7 mouse cellular contexts compared by ENCODE assay signal in the genomic region with DNA sequence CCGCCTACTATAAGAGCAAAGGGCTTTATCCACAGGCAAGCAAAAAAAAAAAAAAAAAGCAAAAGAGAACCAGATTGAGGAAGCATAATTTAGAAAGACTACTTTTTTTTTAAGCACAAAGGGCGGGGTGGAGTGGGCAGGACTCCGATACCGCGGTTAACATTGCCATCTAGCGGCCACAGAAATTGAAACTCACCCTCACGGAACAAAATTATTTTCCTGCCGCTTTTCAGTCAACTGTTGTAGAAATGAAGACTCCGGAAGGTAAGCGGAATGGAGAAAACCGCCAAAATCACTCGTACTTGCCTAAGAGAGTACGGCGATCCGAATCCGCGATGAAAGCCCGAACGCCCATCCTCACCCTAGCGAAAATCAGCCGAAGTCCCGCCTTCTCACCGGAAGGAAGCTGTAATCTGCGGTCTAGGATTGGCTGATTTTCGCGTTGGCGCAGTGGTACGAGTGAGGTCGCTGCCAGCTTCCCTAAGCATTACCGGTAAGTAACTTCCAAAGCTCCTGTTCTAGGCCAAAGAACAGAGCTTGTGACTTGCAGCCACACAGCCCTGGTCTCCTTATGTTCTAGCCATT. TPM values are rescaled to one million over a fixed set of nuclear protein-coding genes. Genes with fewer than 3 reads are reported as not detected.
DNase-seq lines count a peak whose midpoint lies in the region; ATAC-seq and TF ChIP-seq lines count a peak whose summit lies in the region.

A gene (minus strand): TSS at position 389 of the 585 bp plus-strand sequence.

- no peaks in the 10 kb centered on the region for H3K4me1 ChIP-seq in embryonic facial prominence, embryonic 12.5 days
- H3K4me1 ChIP-seq in kidney, adult 2 months (ENCODE audit: control insufficient read depth, insufficient read depth, low read length) = peaks cover 2% of the 10 kb centered on the region; the same call in 1 of the 2 replicates
- no peaks in the 10 kb centered on the region for H3K4me1 ChIP-seq in limb, embryonic 12.5 days (replicated peaks)
- peaks cover 6% of the 10 kb centered on the region for H3K4me1 ChIP-seq in midbrain, embryonic 15.5 days
- H3K4me1 ChIP-seq in spleen, adult 2 months (ENCODE audit: control insufficient read depth, insufficient read depth, insufficient read length) = peaks cover 2% of the 10 kb centered on the region; the same call in 1 of the 2 replicates

- no peaks in the 10 kb centered on the region for H3K27me3 ChIP-seq in embryonic facial prominence, embryonic 12.5 days
- H3K27me3 ChIP-seq in kidney, adult 2 months (replicated peaks; ENCODE audit: control insufficient read depth, insufficient read depth, low read length) = no peaks in the 10 kb centered on the region
- no peaks in the 10 kb centered on the region for H3K27me3 ChIP-seq in limb, embryonic 12.5 days
- no peaks in the 10 kb centered on the region for H3K27me3 ChIP-seq in midbrain, embryonic 15.5 days (replicated peaks)
- H3K27me3 ChIP-seq in spleen, adult 2 months (ENCODE audit: control insufficient read depth, insufficient read depth, low read length) = no peaks in the 10 kb centered on the region

- H3K9ac ChIP-seq in embryonic facial prominence, embryonic 12.5 days = peak within 1 kb of the TSS; percentile 36; the same call in 1 of the 2 replicates
- peak within 1 kb of the TSS; percentile 50; the same call in 1 of the 2 replicates for H3K9ac ChIP-seq in limb, embryonic 12.5 days (replicated peaks)
- peak within 1 kb of the TSS; percentile 45; the same call in 1 of the 2 replicates for H3K9ac ChIP-seq in midbrain, embryonic 15.5 days

- H3K4me3 ChIP-seq in embryonic facial prominence, embryonic 12.5 days = peak within 1 kb of the TSS; percentile 35
- H3K4me3 ChIP-seq in kidney, adult 2 months (ENCODE audit: insufficient read depth, low read depth, low read length) = peak within 1 kb of the TSS; percentile 49
- peak within 1 kb of the TSS; percentile 39 for H3K4me3 ChIP-seq in limb, embryonic 12.5 days (replicated peaks)
- H3K4me3 ChIP-seq in midbrain, embryonic 15.5 days = peak within 1 kb of the TSS; percentile 45
- H3K4me3 ChIP-seq in spleen, adult 2 months (ENCODE audit: extremely low read depth, insufficient read depth, insufficient read length) = peak within 1 kb of the TSS; percentile 76

- H3K4me2 ChIP-seq in embryonic facial prominence, embryonic 12.5 days (replicated peaks) = peak within 1 kb of the TSS; percentile 37
- peak within 1 kb of the TSS; percentile 48 for H3K4me2 ChIP-seq in limb, embryonic 12.5 days
- peak within 1 kb of the TSS; percentile 45 for H3K4me2 ChIP-seq in midbrain, embryonic 15.5 days

- peak; percentile 47 for TF ChIP-seq CTCF in kidney, adult 2 months (conservative IDR thresholded peaks at IDR 0.05; ENCODE audit: insufficient read depth, insufficient read length, low read depth, low read length)
- TF ChIP-seq CTCF in spleen, adult 2 months (IDR thresholded peaks at IDR 0.05; ENCODE audit: extremely low read depth, insufficient read depth, insufficient read length, insufficient replicate concordance) = peak; percentile 54; the same call in 1 of the 2 replicates

- peak; percentile 95 for ATAC-seq in embryonic facial prominence, embryonic 12.5 days (ENCODE audit: insufficient number of reproducible peaks, insufficient read depth, low FRiP score, low TSS enrichment)
- ATAC-seq in limb, embryonic 12.5 days (ENCODE audit: insufficient number of reproducible peaks, insufficient read depth, low FRiP score, low TSS enrichment, low read depth) = peak; percentile 88
- peak; percentile 98 for ATAC-seq in midbrain, embryonic 15.5 days (replicated peaks)

- H3K27ac ChIP-seq in embryonic facial prominence, embryonic 12.5 days = peak within 1 kb of the TSS; percentile 63
- H3K27ac ChIP-seq in kidney, adult 2 months (ENCODE audit: insufficient read depth, low read depth, low read length) = peak within 1 kb of the TSS; percentile 29; the same call in 1 of the 2 replicates
- H3K27ac ChIP-seq in limb, embryonic 12.5 days = peak within 1 kb of the TSS; percentile 73
- H3K27ac ChIP-seq in midbrain, embryonic 15.5 days = peak within 1 kb of the TSS; percentile 89
- peak within 1 kb of the TSS; percentile 87 for H3K27ac ChIP-seq in spleen, adult 2 months (ENCODE audit: insufficient read depth, low read length)

- no peaks in the 10 kb centered on the region for H3K36me3 ChIP-seq in embryonic facial prominence, embryonic 12.5 days
- H3K36me3 ChIP-seq in kidney, adult 2 months (ENCODE audit: control insufficient read depth, insufficient read depth, low read length) = no peaks in the 10 kb centered on the region
- no peaks in the 10 kb centered on the region for H3K36me3 ChIP-seq in limb, embryonic 12.5 days
- H3K36me3 ChIP-seq in midbrain, embryonic 15.5 days (replicated peaks) = no peaks in the 10 kb centered on the region
- no peaks in the 10 kb centered on the region for H3K36me3 ChIP-seq in spleen, adult 2 months (ENCODE audit: control insufficient read depth, insufficient read depth, low read length)

- no peaks in the 10 kb centered on the region for H3K9me3 ChIP-seq in embryonic facial prominence, embryonic 12.5 days
- no peaks in the 10 kb centered on the region for H3K9me3 ChIP-seq in limb, embryonic 12.5 days
- H3K9me3 ChIP-seq in midbrain, embryonic 15.5 days = no peaks in the 10 kb centered on the region

- peak; percentile 76 for DNase-seq in adrenal gland, postnatal 25 days
- DNase-seq in heart, adult 18-20 months = peak; percentile 91 to 96
- peak; percentile 94 for DNase-seq in kidney, adult 2 months
- peak; percentile 73 to 76 for DNase-seq in spleen, adult 2 months (ENCODE audit: low read depth in 1 of 2, low spot score in 2 of 2)

- no peak for TF ChIP-seq POLR2A in kidney, adult 2 months (IDR thresholded peaks at IDR 0.05; ENCODE audit: low read depth, low read length)
- no peak; the same call in 1 of the 2 replicates for TF ChIP-seq POLR2A in spleen, adult 2 months (IDR thresholded peaks at IDR 0.05; ENCODE audit: low read depth, low read length)

- WGBS in embryonic facial prominence, embryonic 12.5 days = 3% methylated on average over 30 of the region's 30 CpGs
- under 1% methylated on average over 30 of the region's 30 CpGs for WGBS in kidney, adult 2 months
- under 1% methylated on average over 30 of the region's 30 CpGs for WGBS in limb, embryonic 12.5 days
- 3% methylated on average over 30 of the region's 30 CpGs for WGBS in midbrain, embryonic 15.5 days
- 0% methylated on average over 30 of the region's 30 CpGs for WGBS in spleen, adult 2 months

RNA-seq across cellular contexts. Expression of the gene that starts here (rescaled TPM):
- 27.3 and 28.6 TPM in 2 replicates for total RNA-seq in adrenal gland, postnatal 25 days (2021)
- polyA plus RNA-seq in embryonic facial prominence, embryonic 12.5 days (2016; fragmentation: Nextera tagmentation; extraction: Ambion mirVana) = 40.1 and 42.7 TPM in 2 replicates
- total RNA-seq in heart, adult 18-20 months (2021) = 1 to 10 TPM; 3.1 to 3.2 TPM
- polyA plus RNA-seq in kidney, adult 2 months (2012; rRNA removed) = 4.8 and 8.1 TPM in 2 replicates
- polyA plus RNA-seq in limb, embryonic 12.5 days (2016; fragmentation: Nextera tagmentation; extraction: Ambion mirVana) = 42.0 and 43.8 TPM in 2 replicates
- polyA plus RNA-seq in midbrain, embryonic 15.5 days (2015; fragmentation: Nextera tagmentation; extraction: Ambion mirVana) = 70.9 and 77.2 TPM in 2 replicates
- polyA plus RNA-seq in spleen, adult 2 months (2012; rRNA removed) = 0.88 and 1.2 TPM in 2 replicates

Comparison
In these comparisons a context has a peak if more than half of its experiments do, and no peak if none do; other contexts are left out.
1. Peak in every context shown above with its lines: DNase-seq, ATAC-seq, H3K4me3 ChIP-seq and H3K27ac ChIP-seq.
2. H3K27ac ChIP-seq: peak in every context shown above with its lines; median percentile 89 in midbrain, embryonic 15.5 days; 87 in spleen, adult 2 months; 73 in limb, embryonic 12.5 days; 63 in embryonic facial prominence, embryonic 12.5 days; 29 in kidney, adult 2 months.